Mouse (Mus musculus) cerebellum, adult 18-20 months (tissue): ENCODE data around the gene Fuca1.
"Not testable (repeated sequence)": the region's sequence is repeated elsewhere in the genome, so short reads cannot be mapped to it uniquely, and the experiment has no call there.

ENCODE experiments used
- DNase-seq, 2 experiments: peaks; one replicate each; pipeline ENCODE4 v3.0.0; 2021

Fuca1 gene

DNA sequence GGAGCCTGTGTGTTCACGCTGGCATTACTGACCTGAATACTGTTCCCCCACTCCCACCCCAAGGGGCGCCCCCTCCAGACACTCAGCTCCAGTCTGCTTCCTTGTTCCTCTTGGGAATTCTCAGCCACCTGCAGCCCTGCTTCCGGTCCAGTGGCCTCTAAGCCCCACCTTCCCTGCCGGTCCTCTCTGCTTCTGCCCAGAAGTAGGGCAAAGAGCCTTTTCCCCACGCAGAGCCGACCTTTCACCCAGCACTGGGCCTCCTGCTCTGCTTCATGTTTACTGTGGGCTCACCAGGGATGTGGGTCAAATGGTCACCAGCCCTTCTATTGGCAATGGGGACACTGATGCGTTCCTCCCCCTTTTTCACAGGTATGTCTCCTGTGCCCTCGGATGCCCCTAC is 37.8 kb downstream of the Fuca1 start:
- DNase-seq = peak in 1 of 2 experiments; percentile 10

- DNase-seq = peak; percentile 77 to 84
Observed at GRCm38 (mm10) chr4:135960717-135961116, 40.2 kb downstream of the Fuca1 start.

GRCm38 (mm10) chr4:135961709-135962108 is 41.2 kb downstream of the Fuca1 start:
- DNase-seq = no peak

DNA sequence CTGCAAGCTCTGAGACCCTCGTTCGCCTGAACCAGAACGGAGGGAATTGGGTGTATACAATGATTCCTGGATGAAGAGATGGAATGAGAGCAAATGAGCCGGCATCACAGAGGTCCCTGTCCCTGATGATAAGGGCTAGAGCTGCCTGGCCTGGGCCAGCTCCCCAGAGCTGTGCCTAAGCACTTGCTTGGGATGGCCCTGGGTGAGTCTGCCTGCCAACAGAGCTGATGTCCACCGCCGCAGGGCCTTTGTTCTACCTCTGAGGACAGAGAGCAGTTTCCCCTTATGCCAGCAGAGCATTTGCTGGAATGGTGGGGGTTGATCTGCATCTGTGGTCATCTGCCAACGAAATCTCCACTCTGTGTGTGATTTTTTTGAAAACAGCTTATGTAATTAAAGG is 41.7 kb downstream of the Fuca1 start:
- DNase-seq = no peak

- DNase-seq = no peak
Observed at GRCm38 (mm10) chr4:135962946-135963345, 42.4 kb downstream of the Fuca1 start.

DNA sequence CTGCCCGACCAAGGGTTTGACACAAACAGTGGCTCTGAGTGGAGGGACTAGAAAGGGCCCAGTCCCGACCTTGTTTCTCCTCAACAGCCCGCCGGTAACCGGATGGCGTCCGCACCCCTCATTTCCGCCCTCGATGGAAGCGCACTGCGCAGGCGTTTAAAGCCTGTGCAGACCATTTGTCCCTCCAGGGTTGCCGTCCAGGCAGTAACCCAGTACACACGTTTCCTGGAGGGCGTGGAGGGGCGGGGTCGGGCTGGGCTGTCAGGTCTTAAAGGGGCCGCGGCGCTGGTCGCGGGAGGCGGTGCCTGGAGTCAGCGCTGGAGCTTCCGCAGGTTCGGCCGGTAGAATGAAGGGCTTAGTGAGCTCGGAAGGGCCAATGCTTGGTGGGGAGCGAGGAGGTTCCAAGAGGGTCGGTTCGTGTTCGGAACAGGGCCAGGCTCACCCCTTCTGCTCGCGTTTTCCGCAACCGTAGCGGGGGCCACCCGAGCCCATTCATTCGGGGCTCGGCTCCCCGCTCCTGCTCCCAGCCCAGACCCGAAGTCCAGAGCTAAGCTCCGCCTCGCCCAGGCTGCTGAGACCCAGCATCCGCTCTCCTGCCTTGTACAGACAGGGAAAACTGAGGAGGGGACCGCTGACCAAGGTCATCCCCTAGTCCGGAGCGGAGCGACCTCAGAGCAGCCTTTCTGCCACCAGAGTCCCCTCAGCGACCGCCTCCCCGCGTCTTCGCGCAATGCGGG is 43.1 kb downstream of the Fuca1 start, which contains the start of gene Gale:
Gene Gale (plus strand): TSS at position 271 of the 737 bp plus-strand sequence.
- peak; percentile 96 to 97 for DNase-seq

GRCm38 (mm10) chr4:135964426-135964825 is 43.9 kb downstream of the Fuca1 start:
- peak; percentile 57 to 60 for DNase-seq

DNA sequence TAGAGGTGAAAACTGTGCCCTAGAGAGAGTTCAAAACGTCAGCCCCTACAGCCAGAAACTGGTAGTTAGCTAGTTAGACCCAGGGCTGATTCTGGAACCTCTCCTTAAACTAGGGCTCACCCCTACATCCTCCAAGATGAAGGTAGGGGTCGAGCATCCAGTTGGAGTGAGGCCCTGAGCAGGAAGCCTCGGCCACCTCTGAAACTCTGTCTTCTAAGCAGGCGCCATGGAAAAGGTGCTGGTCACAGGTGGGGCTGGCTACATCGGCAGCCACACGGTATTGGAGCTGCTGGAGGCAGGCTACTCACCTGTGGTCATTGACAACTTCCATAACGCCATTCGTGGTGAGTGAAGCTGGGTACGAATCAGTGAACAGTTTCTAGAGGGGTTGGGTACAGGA is 44.6 kb downstream of the Fuca1 start:
- no peak for DNase-seq

DNA sequence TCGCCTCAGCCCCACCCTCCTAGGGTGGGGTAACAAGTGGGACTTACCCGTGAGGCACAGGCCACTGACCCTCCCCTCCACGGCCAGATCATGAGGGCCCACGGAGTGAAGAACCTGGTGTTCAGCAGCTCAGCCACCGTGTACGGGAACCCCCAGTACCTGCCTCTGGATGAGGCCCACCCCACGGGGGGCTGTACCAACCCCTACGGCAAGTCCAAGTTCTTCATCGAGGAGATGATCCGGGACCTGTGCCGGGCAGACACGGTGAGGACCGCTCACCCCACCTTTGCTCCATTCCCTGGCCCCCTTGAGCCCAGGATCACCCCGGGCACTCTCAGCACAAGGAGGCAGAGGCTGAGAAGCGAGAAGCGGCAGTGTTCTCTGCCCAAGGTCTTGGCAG is 45.7 kb downstream of the Fuca1 start:
- no peak for DNase-seq

DNA sequence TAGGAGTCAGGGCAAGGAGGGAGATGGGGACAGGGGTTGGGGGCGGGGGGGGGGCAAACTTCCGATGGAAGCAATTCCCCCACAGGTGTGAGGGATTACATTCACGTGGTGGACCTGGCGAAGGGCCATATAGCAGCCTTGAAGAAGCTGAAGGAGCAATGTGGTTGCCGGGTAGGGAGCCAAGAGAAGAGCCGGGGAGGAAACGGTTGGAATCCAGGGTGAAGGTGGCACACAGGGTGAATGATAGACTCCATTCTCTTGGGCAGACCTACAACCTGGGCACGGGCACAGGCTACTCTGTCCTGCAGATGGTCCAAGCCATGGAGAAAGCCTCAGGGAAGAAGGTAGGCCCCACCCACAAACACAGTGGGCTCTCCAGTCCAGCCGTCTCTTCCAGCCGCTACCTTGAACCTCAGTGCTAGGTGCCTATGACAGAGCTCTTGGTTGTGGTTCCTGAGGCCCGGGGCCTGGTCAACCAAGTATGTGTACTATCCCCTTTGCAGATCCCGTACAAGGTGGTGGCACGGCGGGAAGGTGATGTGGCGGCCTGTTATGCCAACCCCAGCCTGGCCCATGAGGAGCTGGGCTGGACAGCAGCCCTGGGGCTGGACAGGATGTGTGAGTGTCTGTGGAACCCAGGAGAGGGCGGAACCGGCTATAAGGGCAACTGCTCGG is 46.7 kb downstream of the Fuca1 start:
- no peak for DNase-seq

DNA sequence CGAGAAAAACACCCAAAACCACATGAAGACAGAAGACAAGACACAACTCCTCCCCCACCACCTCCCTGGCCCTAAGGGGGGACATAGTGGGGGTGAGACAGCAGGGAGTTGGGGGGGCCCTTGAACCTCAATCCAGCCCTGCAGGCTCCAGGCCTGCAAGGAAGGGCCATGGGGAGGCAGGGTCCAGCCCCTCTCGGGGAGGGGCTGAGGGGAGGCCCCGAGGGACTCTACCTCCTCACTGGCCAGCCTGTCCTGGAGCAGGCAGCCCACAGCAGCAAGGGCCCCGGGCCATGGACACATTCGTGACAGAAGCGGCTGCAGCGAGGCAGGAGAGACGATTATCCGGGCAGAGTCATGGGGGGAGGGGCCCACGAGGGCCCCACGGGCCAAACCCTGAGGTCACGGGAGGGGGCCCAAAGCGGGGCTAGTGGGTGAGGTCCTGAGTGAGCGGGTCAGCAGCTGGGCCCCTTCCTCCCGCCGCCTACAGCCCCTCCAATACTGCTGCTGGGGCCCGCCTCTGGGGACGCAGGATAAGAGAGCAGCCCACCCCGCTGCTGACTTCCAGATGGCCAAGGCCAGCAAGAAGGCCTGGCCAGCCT is 47.8 kb downstream of the Fuca1 start:
- DNase-seq = no peak

GRCm38 (mm10) chr4:135969070-135969750 is 48.7 kb downstream of the Fuca1 start:
- DNase-seq = no peak

GRCm38 (mm10) chr4:135970585-135970984 is 50.0 kb downstream of the Fuca1 start:
- DNase-seq = no peak

DNA sequence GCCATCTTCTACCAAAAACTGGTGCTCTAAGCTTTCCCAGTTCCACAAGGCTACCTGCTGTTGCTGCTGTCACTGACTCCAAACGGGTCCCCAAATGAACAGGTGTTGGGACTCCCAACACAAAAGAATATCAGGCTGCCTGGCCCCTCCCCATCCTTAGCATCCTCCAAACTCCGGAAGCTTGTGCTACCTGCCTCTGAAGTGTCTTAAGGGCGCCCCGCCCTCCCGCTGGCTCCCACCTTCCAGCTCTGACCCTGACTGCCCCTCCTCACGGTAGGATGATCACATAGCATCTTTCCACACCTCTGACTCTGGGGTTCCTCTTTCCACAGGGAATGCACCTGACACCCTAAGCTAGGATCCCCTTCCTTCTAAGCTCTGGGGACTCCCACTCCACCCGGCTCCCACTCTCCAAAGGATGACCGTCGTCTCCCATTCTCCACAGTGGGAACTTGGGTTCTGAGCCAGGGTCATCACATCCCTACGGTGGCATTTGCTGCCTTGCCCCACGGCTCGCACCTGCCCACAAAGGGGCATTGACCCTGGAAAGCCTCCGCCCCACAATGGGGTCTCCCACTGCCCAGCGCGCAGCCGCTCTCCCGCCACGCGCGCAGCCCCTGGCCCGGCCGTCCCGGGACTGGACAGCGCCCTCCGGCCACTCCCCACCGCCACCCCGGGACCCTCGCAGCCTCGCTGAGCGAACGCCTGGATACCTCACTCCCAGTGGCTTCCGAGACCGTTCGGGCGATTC is 51.4 kb downstream of the Fuca1 start:
- peak in 1 of 2 experiments; percentile 31 for DNase-seq

DNA sequence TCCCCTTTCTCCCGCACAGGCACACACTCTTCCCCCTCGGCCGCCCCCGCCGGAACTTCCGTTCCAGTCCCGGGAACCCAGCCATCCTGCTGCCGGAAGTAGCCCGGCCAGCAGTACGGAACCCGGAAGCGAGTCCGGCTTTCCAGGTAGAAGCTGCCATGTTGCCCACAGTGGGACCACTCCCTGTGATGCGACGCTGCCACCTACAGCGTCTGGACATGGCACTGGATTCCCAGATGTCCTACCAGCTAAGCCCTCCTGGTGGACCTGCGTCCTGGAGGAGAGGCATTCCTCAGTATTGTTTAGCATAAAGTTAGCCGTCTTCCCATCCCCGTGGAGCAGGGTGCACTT is 52.0 kb downstream of the Fuca1 start, which contains the start of gene Lypla2:
Gene Lypla2 (minus strand): TSS at position 71 of the 351 bp plus-strand sequence.
- DNase-seq = peak; percentile 91 to 93

DNA sequence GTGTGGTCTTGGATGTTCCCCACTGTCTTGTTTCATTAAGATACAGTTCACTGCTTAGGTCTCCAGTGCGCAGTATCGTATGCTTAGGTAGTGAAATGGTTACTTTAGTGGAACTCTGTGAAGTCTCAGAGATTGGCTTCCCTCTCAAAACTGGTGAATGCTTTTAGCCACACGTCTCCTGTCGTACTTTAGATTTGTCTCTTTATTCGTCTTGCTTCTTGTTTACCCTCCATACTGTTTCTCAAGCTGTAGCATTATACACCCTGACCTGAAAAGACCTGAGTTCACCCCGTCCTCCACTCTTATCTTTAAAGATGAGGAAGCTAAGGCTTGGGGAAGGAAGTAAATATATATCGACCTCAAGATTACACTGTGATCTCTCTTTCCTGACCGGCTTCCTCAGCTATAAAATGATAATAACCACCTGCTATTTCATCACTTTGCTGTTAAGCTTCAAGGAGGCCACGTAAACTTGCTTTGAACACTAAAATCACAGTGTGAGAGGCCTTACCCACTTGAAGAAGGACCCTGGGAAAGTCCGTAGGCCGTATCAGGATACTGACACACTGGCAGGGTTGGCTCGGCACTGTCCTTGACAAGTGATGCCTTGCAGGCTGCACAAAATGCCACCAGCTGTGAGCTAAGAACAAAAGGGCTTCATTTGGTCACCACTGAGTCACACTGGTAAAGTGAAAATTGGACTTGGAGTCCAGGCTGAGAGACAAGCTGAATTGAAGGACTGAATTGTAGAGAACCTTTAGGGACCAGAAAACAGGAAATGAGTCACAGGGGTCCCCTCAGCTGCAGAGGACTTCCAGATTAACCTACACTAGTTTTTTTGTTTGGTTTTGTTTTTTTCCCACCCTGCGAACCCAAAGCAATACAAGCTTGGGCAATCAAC is 52.6 kb downstream of the Fuca1 start:
- no peak for DNase-seq

GRCm38 (mm10) chr4:135976146-135976545 is 55.6 kb downstream of the Fuca1 start:
- no peak for DNase-seq

DNA sequence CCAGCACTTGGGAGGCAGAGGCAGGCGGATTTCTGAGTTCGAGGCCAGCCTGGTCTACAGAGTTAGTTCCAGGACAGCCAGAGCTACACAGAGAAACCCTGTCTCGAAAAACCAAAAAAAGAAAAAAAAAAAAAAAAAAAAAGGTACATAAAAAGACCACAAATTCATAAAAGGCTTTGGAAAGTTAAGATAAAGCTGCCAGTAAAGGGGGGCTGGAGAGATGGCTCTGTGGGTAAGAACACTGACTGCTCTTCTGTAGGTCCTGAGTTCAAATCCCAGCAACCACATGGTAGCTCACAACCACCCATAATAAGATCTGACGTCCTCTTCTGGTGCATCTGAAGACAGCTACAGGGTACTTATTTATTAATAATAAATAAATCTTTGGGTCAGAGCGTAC is 59.7 kb downstream of the Fuca1 start:
- not testable (repeated sequence) for DNase-seq

- DNase-seq = peak; percentile 54 to 66
Observed at GRCm38 (mm10) chr4:135981524-135982063, 61.1 kb downstream of the Fuca1 start.

- no peak for DNase-seq
Observed at GRCm38 (mm10) chr4:135984556-135984955, 64.0 kb downstream of the Fuca1 start.

DNA sequence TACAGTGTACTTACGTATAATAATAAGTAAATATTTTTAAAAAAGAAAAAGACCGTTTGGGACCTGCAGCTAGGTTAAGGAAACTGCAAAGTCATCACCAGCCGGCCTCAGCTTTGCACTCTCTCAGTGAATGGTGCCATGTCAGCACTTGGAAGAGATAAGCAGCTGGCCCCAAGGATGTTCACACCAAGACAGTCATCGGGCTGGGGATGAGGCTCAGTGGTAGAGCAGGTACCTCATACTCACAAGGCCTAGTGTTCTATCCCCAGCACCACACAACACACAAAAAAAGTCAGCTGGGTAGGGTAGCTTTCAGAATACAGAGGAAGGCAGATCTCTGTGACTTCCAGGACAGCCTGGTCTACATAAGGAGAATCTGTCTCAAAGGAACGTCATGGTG is 64.7 kb downstream of the Fuca1 start:
- DNase-seq = no peak
